Mouse (Mus musculus): ENCODE measurements at regions not wholly inside any gene's neighbourhood (a gene's known extent, or its start where the extent isn't known, plus 50 kb on each side); places are given as distances from the start of the nearest gene placed in this dataset.

- DNase-seq (ENCODE audit: low spot score) (peak; percentile 24), ATAC-seq (no peak)
- Histone ChIP-seq H3K27me3 (replicated peaks; ENCODE audit: control insufficient read depth, insufficient read depth, low read length) (no peaks in the 10 kb centered on the region), H3K9me3 (replicated peaks; ENCODE audit: control insufficient read depth, low read length) (no peaks in the 10 kb centered on the region), H3K4me2 (ENCODE audit: low read length) (no peak overlapping the region), H3K4me3 (ENCODE audit: low read depth, low read length) (no peak overlapping the region), H3K4me1 (ENCODE audit: control insufficient read depth, insufficient read depth, low read length) (no peaks in the 10 kb centered on the region), H3K36me3 (ENCODE audit: control insufficient read depth, insufficient read depth, low read length) (no peaks in the 10 kb centered on the region), H3K27ac (ENCODE audit: low read depth, low read length) (no peak overlapping the region), H3K9ac (ENCODE audit: low read length) (no peak overlapping the region)
- 48% methylated on average over 7 of the region's 7 CpGs for WGBS
These were observed 522.8 kb upstream of the Fam174a start for GRCm38 (mm10) chr1:94790604-94791003.

GRCm38 (mm10) chr1:94791052-94791451 lies 522.4 kb upstream of the Fam174a start:
- no peak overlapping the region for H3K4me2 ChIP-seq (ENCODE audit: low read length)
- H3K9me3 ChIP-seq (replicated peaks; ENCODE audit: control insufficient read depth, low read length) = no peaks in the 10 kb centered on the region
- no peaks in the 10 kb centered on the region for H3K4me1 ChIP-seq (ENCODE audit: control insufficient read depth, insufficient read depth, low read length)
- H3K4me3 ChIP-seq (ENCODE audit: low read depth, low read length) = no peak overlapping the region
- WGBS = 68% methylated on average over 6 of the region's 6 CpGs
- H3K27me3 ChIP-seq (replicated peaks; ENCODE audit: control insufficient read depth, insufficient read depth, low read length) = no peaks in the 10 kb centered on the region
- no peak for DNase-seq (ENCODE audit: low spot score)
- no peak overlapping the region for H3K9ac ChIP-seq (ENCODE audit: low read length)
- ATAC-seq = no peak
- H3K27ac ChIP-seq (ENCODE audit: low read depth, low read length) = no peak overlapping the region
- no peaks in the 10 kb centered on the region for H3K36me3 ChIP-seq (ENCODE audit: control insufficient read depth, insufficient read depth, low read length)

GRCm38 (mm10) chr1:94796028-94796427 lies 517.4 kb upstream of the Fam174a start:
- ATAC-seq (no peak), DNase-seq (ENCODE audit: low spot score) (no peak)
- H3K4me3 ChIP-seq (ENCODE audit: low read depth, low read length) = no peak overlapping the region
- no peak overlapping the region for H3K27ac ChIP-seq (ENCODE audit: low read depth, low read length)
- WGBS = 55% methylated on average over 1 of the region's 1 CpGs
- H3K36me3 ChIP-seq (ENCODE audit: control insufficient read depth, insufficient read depth, low read length) = no peaks in the 10 kb centered on the region
- H3K9ac ChIP-seq (ENCODE audit: low read length) = no peak overlapping the region
- no peak overlapping the region for H3K4me2 ChIP-seq (ENCODE audit: low read length)
- no peaks in the 10 kb centered on the region for H3K9me3 ChIP-seq (replicated peaks; ENCODE audit: control insufficient read depth, low read length)
- H3K27me3 ChIP-seq (replicated peaks; ENCODE audit: control insufficient read depth, insufficient read depth, low read length) = no peaks in the 10 kb centered on the region
- no peaks in the 10 kb centered on the region for H3K4me1 ChIP-seq (ENCODE audit: control insufficient read depth, insufficient read depth, low read length)

- Histone ChIP-seq H3K4me2 (ENCODE audit: low read length) (no peak overlapping the region), H3K36me3 (ENCODE audit: control insufficient read depth, insufficient read depth, low read length) (no peaks in the 10 kb centered on the region), H3K4me1 (ENCODE audit: control insufficient read depth, insufficient read depth, low read length) (no peaks in the 10 kb centered on the region), H3K4me3 (ENCODE audit: low read depth, low read length) (no peak overlapping the region), H3K9ac (ENCODE audit: low read length) (no peak overlapping the region), H3K9me3 (replicated peaks; ENCODE audit: control insufficient read depth, low read length) (no peaks in the 10 kb centered on the region), H3K27ac (ENCODE audit: low read depth, low read length) (no peak overlapping the region), H3K27me3 (replicated peaks; ENCODE audit: control insufficient read depth, insufficient read depth, low read length) (no peaks in the 10 kb centered on the region)
- DNase-seq (ENCODE audit: low spot score) (no peak), ATAC-seq (no peak)
These were observed 509.7 kb upstream of the Fam174a start for GRCm38 (mm10) chr1:94803722-94804121.

- no peaks in the 10 kb centered on the region for H3K36me3 ChIP-seq (ENCODE audit: control insufficient read depth, insufficient read depth, low read length)
- DNase-seq (ENCODE audit: low spot score) (no peak), ATAC-seq (no peak)
- H3K4me2 ChIP-seq (ENCODE audit: low read length) = no peak overlapping the region
- H3K4me3 ChIP-seq (ENCODE audit: low read depth, low read length) = no peak overlapping the region
- H3K9me3 ChIP-seq (replicated peaks; ENCODE audit: control insufficient read depth, low read length) = no peaks in the 10 kb centered on the region
- no peak overlapping the region for H3K9ac ChIP-seq (ENCODE audit: low read length)
- no peaks in the 10 kb centered on the region for H3K27me3 ChIP-seq (replicated peaks; ENCODE audit: control insufficient read depth, insufficient read depth, low read length)
- WGBS = 71% methylated on average over 1 of the region's 1 CpGs
- H3K4me1 ChIP-seq (ENCODE audit: control insufficient read depth, insufficient read depth, low read length) = no peaks in the 10 kb centered on the region
- no peak overlapping the region for H3K27ac ChIP-seq (ENCODE audit: low read depth, low read length)
These were observed 508.5 kb upstream of the Fam174a start for GRCm38 (mm10) chr1:94804877-94805276.

GRCm38 (mm10) chr1:94827628-94828027 lies 485.8 kb upstream of the Fam174a start:
- Histone ChIP-seq H3K27me3 (replicated peaks; ENCODE audit: control insufficient read depth, insufficient read depth, low read length) (no peaks in the 10 kb centered on the region), H3K4me3 (ENCODE audit: low read depth, low read length) (no peak overlapping the region), H3K4me2 (ENCODE audit: low read length) (no peak overlapping the region), H3K36me3 (ENCODE audit: control insufficient read depth, insufficient read depth, low read length) (no peaks in the 10 kb centered on the region), H3K4me1 (ENCODE audit: control insufficient read depth, insufficient read depth, low read length) (no peaks in the 10 kb centered on the region), H3K27ac (ENCODE audit: low read depth, low read length) (no peak overlapping the region), H3K9me3 (replicated peaks; ENCODE audit: control insufficient read depth, low read length) (no peaks in the 10 kb centered on the region), H3K9ac (ENCODE audit: low read length) (no peak overlapping the region)
- no peak for ATAC-seq
- no peak for DNase-seq (ENCODE audit: low spot score)

- Histone ChIP-seq H3K9me3 (replicated peaks; ENCODE audit: control insufficient read depth, low read length) (no peaks in the 10 kb centered on the region), H3K27me3 (replicated peaks; ENCODE audit: control insufficient read depth, insufficient read depth, low read length) (no peaks in the 10 kb centered on the region), H3K4me1 (ENCODE audit: control insufficient read depth, insufficient read depth, low read length) (no peaks in the 10 kb centered on the region), H3K9ac (ENCODE audit: low read length) (no peak overlapping the region), H3K27ac (ENCODE audit: low read depth, low read length) (no peak overlapping the region), H3K36me3 (ENCODE audit: control insufficient read depth, insufficient read depth, low read length) (no peaks in the 10 kb centered on the region), H3K4me3 (ENCODE audit: low read depth, low read length) (no peak overlapping the region), H3K4me2 (ENCODE audit: low read length) (no peak overlapping the region)
- DNase-seq (ENCODE audit: low spot score) (no peak), ATAC-seq (no peak)
- 94% methylated on average over 4 of the region's 4 CpGs for WGBS
These were observed 477.4 kb upstream of the Fam174a start for GRCm38 (mm10) chr1:94835982-94836381.

- no peak for ATAC-seq
- Histone ChIP-seq H3K27ac (ENCODE audit: low read depth, low read length) (no peak overlapping the region), H3K36me3 (ENCODE audit: control insufficient read depth, insufficient read depth, low read length) (no peaks in the 10 kb centered on the region), H3K4me3 (ENCODE audit: low read depth, low read length) (no peak overlapping the region), H3K4me1 (ENCODE audit: control insufficient read depth, insufficient read depth, low read length) (no peaks in the 10 kb centered on the region), H3K9me3 (replicated peaks; ENCODE audit: control insufficient read depth, low read length) (no peaks in the 10 kb centered on the region), H3K4me2 (ENCODE audit: low read length) (no peak overlapping the region), H3K9ac (ENCODE audit: low read length) (no peak overlapping the region), H3K27me3 (replicated peaks; ENCODE audit: control insufficient read depth, insufficient read depth, low read length) (no peaks in the 10 kb centered on the region)
- DNase-seq (ENCODE audit: low spot score) = no peak
- WGBS = 86% methylated on average over 1 of the region's 1 CpGs
These were observed 461.9 kb upstream of the Fam174a start for GRCm38 (mm10) chr1:94851522-94851921.

GRCm38 (mm10) chr1:94858464-94858863 lies 455.0 kb upstream of the Fam174a start:
- H3K4me3 ChIP-seq (ENCODE audit: low read depth, low read length) = no peak overlapping the region
- ATAC-seq (no peak), DNase-seq (ENCODE audit: low spot score) (no peak)
- WGBS = 96% methylated on average over 2 of the region's 2 CpGs
- no peak overlapping the region for H3K9ac ChIP-seq (ENCODE audit: low read length)
- no peaks in the 10 kb centered on the region for H3K36me3 ChIP-seq (ENCODE audit: control insufficient read depth, insufficient read depth, low read length)
- no peaks in the 10 kb centered on the region for H3K4me1 ChIP-seq (ENCODE audit: control insufficient read depth, insufficient read depth, low read length)
- H3K27me3 ChIP-seq (replicated peaks; ENCODE audit: control insufficient read depth, insufficient read depth, low read length) = no peaks in the 10 kb centered on the region
- no peak overlapping the region for H3K27ac ChIP-seq (ENCODE audit: low read depth, low read length)
- H3K4me2 ChIP-seq (ENCODE audit: low read length) = no peak overlapping the region
- no peaks in the 10 kb centered on the region for H3K9me3 ChIP-seq (replicated peaks; ENCODE audit: control insufficient read depth, low read length)

- ATAC-seq = no peak
- H3K27ac ChIP-seq (ENCODE audit: low read depth, low read length) = no peak overlapping the region
These were observed 444.6 kb upstream of the Fam174a start for GRCm38 (mm10) chr1:94868872-94869271.

More at GRCm38 (mm10) chr1:94868872-94869271, 444.6 kb upstream of the Fam174a start:
- Histone ChIP-seq H3K4me2 (ENCODE audit: low read length) (no peak overlapping the region), H3K27me3 (replicated peaks; ENCODE audit: control insufficient read depth, insufficient read depth, low read length) (no peaks in the 10 kb centered on the region), H3K9ac (ENCODE audit: low read length) (no peak overlapping the region), H3K9me3 (replicated peaks; ENCODE audit: control insufficient read depth, low read length) (no peaks in the 10 kb centered on the region), H3K4me3 (ENCODE audit: low read depth, low read length) (no peak overlapping the region), H3K36me3 (ENCODE audit: control insufficient read depth, insufficient read depth, low read length) (no peaks in the 10 kb centered on the region), H3K4me1 (ENCODE audit: control insufficient read depth, insufficient read depth, low read length) (no peaks in the 10 kb centered on the region)
- DNase-seq (ENCODE audit: low spot score) = no peak

Measured in forebrain, embryonic 14.5 days (tissue).